Mouse (Mus musculus) bone marrow macrophage, adult 2 months (primary cell): Measurements from ENCODE around the gene Sigirr.

Experiments
- CTCF ChIP-seq: IDR thresholded peaks from 2 replicates; pipeline ENCODE4 v1.5.1; 2012; ENCODE audit warnings: low read depth, mild to moderate bottlenecking, low read length, moderate library complexity
- POLR2A ChIP-seq: IDR thresholded peaks from 2 replicates; pipeline ENCODE4 v1.6.1; 2012; ENCODE audit warnings: mild to moderate bottlenecking, low read depth, low read length, borderline replicate concordance

- no peak for TF ChIP-seq CTCF
- no peak for TF ChIP-seq POLR2A
Measured at GRCm38 (mm10) chr7:141148639-141149038, 48.3 kb upstream of the Sigirr start.
